Mouse (Mus musculus): ENCODE data around the gene Slc9a3r2.

- TF ChIP-seq CTCF (IDR thresholded peaks at IDR 0.05; ENCODE audit: borderline replicate concordance, extremely low read depth, insufficient read depth, insufficient read length), result peak; percentile 31; the same call in 1 of the 2 replicates
- peak; percentile 78 for TF ChIP-seq POLR2A (IDR thresholded peaks at IDR 0.05; ENCODE audit: borderline replicate concordance, extremely low read depth, insufficient read depth, insufficient read length, poor library complexity, severe bottlenecking)
These were observed 19.6 kb upstream of the Slc9a3r2 start, which contains the start of gene Zfp598 for GRCm38 (mm10) chr17:24669545-24670245.
